Mouse (Mus musculus) testis, postnatal 10 days (tissue): ENCODE data around the gene Zfp219.

Experiments used
- DNase-seq: peaks from one replicate; pipeline ENCODE4 v3.0.0; 2021; ENCODE audit warnings: low spot score

Zfp219 gene

DNA sequence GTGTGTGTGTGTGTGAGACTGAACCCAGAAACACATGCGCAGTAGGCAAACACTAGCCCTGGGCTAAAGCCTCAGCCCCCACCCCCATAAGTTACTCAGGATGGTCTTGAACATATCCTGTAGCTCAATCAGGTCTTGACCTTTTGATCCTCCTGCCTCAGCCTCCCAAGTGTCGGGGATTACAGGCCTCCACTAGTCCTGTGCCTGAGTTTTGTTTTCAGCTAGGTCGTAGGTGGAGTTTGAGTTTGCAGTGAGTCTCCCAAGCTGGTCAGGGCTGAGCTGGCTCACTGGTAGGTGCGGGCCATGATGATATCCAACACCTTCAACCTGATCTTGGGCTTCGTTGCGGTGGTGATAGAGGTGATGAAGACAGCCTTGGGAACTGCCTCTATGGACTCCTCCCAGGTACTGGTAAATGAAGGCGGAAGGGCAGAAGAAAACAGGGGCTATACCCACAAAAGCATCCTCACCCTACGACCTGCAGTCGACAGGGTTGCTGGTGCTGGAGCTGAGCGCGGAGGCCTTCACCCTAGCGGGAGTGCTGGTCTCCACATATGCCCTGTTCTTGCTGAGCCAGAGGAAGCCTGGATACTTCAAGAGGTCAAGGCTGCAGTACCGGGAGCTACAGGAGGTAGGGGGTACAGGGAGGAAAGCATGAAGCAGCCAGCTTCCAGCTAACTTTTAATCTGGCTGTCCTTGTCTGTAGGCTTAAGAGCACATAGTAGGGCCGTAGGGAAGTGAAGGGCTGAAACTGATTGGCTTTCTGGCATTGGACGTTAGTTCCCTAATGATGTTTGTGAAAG lies 2.1 kb downstream of the Zfp219 start:
- DNase-seq = no peak

DNA sequence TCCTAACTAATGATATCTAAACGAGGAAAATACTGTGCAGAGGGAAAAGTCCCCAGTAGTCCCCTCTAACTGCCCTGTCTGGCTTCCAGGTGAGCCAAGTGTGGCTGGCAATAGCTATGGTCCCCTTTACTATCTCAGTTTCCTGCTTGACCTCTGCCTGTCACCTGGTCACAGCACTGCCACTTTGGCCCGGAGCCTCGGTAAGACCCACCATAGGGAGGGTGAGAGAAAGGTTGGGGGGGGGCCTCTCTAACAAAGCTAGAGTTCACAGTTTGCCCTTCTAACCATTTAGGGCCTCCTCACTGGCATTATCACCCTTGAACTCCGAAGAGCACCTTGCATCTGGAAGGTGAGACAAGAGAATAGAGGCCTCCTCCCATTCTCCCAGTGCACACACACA lies 2.9 kb downstream of the Zfp219 start:
- DNase-seq = no peak

DNA sequence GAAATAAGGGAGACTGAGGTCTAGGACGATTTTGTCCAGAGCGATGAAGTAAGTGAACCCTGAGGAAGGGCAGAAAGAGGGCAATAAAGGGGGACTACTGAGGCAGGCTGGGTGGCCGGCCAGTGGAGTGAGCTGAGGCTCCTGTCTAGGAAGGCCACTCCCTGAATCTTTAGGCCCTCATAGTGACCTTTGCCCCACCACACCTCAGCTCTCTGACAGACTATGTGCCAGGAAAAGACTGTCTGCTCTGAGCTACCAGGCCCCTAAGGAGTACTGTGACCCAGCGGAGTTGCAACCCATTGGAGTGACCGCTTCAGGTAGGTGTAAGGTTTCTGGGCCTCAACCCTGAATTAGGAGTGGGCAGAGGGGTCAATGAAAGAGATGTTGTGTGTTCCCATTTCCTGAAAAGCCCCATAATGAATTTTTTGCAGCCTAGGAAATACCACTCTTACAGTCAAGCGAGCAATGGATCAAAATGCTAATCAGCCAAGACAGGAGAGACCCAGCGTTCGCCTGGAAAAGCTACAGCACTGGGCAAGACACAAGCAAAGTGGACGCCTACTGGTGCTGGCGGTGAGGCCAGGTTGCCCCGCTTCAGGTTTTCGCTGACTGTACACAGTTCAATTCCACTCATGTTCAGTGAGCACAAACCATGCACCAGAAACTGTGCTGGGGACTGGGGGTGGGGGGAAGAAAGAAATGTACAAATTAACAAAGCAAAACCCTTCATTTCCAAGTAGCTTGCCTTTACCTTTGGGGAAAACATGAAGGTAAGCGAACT lies 3.7 kb downstream of the Zfp219 start:
- no peak for DNase-seq

DNA sequence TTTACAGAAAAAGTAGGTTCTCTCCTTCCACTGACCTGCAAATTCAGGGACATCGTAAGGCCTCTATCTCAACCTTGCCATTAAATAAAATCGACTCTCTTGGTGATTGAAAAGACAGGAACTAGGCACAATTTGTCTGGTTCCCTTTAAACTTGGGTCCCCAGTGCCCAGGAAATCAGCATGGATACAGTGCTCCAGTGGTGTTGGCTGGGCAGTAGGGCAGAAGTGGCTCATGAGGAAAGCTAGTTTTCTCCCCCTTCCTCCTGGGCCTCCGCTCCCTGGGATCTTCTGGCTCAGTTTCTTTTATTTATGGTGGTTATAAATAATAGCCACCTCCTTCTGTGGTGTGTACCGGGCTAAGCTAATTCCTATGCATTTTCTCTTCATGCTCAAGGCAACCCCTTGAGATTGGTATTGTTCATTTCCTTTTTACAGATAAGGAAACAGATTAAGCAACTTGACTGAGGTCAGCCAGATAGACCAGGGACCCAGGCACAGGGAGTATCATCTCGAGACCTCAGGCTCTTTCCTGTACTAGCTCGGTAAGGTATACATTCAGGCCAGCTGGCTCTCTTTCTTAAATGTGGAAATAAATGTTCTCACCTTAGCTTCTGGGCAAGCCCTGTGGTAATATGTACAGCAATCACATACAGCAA lies 5.0 kb downstream of the Zfp219 start, which contains the start of gene Tmem253:
Tmem253 (plus strand) TSS at position 214 of the 656 bp plus-strand sequence.
- no peak for DNase-seq

DNA sequence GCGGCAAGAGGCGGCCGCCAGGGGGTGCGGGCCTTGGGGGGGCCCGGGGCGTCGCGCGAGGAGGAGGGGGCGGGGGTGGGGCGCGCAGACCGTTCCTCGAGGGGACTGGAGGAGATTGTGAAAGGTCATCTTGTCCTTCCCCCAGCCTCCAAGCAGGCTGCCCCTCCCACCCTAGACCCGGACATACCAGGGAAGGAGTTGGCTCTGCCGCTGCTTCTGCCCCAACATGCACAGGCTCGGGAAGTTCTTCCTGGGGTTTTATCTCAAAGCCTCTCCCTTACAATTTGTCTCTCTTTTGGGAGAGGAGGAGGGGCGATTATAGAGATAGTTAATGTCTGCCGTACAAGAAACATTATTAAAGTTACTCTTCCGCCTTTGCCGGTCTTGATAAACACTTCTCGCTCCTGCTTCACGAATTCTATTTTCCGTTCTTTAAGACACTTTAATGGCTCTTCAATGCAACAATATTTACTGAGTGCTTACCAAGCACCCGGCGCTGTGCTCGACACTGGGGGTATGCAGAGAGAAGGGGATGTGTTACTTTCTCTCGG lies 5.7 kb downstream of the Zfp219 start:
- DNase-seq = peak; percentile 67

DNA sequence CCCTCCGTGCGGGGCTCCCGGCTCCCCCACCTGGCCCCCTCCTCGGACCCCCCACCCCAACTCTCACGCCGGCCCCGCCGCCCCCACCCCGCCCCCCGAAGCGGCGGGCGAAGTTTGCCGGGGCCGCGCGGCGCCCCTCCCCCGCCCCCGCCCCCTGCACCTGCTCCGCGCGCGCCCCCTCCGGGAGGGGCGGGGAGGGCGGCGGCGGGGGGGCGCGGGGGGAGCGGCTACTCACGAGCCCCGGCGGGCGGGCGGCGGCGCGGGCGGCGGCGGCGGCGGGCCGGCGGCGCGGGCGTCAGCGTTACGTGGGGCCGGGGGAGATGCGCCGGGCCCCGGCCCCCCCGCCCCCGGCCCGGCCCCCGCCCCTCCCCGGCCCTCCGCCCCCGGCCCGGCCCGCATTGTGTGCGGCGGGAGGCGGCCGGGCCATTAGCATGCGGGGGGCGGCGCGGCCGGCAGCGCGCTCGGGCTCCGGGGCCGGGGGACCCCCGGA lies 6.2 kb downstream of the Zfp219 start:
- DNase-seq = no peak

DNA sequence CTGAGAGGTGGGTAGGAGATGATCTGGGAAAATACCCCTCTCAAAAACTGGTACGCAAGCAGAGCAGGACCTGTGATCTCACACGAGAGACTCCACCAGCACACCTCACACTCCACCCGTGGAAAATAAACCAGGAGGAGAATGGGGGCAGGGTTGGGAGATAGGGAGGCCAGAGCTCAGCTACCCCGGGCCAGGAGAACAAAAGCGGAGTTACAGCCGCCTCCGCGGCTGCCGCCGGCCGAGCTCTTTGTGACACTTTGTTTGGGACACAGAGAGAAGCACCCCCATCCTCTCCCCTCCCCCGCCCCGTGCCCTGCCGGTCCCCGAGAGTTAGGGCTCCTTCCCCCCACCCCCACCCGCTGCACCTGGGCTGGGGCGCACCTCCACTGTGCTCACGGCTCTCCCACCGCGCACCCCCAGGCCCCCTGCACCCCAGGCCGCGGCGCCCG lies 6.7 kb downstream of the Zfp219 start:
- peak; percentile 76 for DNase-seq

DNA sequence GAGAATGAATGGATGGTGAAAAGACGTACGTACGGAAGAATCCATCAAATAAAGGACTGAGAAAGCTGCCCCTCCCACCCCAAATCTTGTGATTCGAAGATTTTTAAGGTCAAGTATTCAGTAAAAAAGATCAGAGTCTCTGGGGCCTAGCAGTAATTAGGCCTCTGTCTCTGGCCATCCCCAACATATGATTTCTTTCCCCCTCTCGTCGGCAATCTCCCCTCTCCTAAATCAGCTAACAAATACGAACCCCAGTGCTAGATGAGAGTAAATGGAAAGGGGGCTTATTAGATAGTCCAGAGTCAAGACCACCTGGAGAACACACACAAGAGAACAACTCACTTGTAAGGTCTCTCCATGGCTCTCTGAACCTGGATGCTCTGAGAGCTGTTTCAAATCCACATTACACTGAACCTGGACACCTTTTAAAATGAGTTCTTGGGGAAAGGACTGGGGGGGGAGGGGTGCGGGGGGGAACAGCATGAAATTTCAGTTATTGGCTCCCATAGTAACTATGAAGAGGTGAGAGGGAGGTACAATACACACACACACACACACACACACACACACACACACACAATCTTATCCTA lies 7.4 kb downstream of the Zfp219 start:
- DNase-seq = no peak

DNA sequence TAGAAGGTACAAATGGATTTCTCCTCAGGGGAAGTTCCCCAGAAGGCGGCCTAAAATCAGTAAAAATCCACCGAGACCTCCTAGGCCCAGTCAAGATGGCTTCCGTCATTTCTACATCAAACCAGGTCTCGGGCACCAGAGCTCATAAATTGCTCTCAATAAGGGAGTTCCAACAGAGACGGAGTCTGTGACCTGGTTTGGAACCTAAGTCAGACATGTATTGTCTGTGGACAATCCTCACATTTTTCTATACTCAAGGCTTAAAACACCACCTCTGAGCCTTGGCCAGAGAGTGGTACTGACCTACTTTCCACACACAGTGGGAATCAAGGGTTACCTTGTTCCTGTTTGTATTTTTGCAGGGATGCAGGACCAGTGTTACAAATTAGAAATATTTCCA lies 8.0 kb downstream of the Zfp219 start:
- no peak for DNase-seq

DNA sequence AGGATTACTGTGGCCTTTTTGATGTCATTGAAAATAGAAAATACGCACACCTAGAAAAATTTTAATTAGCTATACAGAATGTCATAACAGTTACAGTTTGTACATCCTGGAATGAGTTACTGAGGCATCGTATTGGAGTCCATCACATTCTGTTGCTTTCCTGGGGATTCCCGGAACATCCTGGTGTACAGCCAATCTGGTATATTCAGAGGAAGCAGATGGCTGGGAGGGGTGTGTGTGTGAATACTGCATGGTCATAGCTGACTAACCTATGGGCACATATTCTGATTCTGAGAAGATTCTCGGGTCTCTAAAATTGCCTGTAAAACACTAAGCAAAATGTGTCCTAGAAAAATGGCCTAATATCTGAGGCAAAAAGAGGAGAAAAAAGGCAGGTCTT lies 8.4 kb downstream of the Zfp219 start:
- no peak for DNase-seq

DNA sequence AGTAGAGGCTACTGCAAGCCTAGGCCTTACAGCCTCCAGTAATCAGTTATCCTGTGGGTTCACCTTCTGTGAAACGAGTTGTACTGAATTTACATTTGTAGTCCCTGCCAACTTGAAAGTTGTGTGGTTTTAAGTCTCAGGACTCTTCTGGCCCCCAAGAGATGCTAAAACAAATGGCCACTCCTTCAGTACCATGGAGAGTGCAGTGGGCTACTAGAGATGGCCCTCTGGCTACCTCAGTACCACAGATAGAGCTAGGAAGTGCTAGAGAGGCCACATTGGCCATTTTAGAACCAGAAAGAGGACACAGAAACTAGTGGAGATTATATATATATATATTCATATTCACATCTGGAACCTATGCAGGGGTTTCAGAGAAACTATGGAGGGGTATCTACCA lies 8.8 kb downstream of the Zfp219 start:
- DNase-seq = no peak

DNA sequence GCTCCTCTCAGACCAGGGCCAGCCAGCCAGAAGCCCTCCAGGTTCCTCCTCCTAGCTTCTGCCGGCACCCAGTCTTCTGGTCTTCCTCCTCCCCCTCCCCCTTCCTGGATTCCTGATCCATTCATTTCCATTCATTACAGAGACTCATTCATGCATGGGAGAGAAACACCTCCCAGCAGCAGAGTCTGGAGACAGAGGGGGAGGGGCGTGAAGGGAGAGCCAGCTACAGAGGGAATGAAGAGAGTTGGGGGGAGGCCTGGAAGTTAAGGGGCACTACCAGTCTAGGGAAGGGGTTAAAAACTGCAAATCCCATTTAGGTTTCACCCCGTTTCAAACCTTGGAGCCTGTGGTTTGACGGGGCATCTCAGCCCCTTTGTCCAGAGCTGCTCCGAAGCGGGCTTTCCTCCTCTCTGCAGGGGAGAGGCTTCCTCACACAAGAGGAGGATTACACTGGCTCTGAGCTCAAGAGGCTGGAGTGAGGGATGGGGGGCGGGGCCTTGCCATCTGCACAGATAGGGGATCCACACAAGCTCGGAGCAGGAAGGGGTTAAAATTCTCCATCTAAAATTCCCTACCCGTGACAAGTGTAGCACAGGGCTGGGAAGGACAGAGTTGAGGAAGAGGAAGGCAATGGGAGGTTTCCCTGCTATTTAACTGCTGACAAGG lies 10.0 kb downstream of the Zfp219 start:
- DNase-seq = peak; percentile 68

DNA sequence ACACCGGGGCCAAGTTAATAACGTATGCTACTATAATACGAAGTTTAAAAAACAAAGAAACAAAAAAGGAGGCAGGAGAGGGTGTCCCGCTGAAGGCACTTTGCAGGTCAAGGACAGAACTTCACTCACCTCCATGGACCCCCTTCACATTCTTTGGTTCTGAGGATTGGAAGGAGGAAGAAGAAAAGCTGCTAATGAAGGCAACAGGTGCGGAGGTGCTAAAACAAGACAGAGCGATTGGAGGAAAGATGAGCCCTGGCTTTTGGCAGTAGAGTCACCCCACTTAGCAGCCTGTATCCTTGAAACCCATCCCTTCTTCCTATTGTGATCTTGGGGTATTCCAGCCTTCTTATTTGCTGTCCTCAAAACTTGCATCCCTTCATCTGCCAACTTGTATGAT lies 10.7 kb downstream of the Zfp219 start:
- no peak for DNase-seq

DNA sequence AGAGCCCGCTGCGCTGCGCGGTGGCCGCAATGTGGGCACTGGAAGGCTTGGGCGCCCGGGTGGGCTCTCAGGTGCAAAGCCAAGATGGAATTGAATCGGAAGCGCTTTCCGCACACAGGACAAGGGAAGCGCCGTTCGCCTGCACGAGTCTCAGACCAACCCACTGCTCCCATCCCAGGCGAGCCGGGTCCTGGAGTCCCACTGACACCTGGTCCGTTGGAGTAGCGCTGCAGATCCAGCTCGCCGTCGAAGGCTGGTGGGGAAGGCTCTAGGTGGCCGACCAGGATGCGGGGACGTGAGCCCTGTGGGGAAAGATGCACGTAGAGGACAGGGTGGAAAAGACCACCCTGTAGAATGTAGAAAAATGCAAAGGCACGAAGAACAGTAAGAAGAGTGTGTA lies 11.2 kb downstream of the Zfp219 start:
- DNase-seq = no peak

DNA sequence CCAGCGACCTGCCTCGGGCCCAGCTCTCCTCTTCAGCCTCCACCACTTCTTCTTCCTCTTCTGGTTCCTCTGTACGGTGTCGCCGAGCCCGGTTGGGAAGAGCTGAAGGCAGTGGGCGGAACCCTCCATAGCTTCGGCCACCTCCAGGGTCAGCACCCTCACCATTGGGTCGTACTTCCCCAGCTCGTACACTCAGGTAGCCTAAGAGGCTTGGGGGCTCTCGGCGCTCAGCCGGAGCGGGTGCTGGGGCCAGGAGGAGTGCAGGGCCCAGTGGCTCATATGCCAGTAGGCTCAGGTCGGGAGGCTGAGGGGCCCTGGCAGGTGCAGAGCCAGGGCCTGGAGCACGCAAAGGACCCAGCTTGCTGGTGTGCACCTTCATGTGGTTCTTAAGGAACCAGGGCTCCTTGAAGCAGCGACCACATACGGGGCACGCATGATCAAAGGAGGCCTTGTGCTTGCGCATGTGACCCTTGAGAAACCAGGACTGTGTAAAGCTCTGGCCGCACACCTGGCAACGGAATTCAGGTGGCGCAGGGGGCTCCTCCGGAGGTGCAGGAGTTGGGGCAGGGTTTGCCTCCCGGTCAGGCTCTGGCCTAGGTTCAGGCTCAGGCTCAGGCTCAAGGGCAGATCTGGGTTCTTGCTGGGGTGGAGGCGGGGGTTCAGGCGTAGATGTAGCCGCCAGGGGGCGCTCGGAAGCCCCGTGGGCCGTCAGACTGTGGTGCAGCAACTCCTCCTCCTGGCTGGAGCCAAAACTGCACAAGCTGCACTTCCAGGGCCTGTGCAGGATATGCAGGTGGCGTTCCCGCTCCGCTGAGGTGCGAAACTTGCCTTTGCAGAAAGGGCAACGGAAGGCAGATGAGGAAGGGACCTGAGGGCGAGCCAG lies 12.0 kb downstream of the Zfp219 start:
- DNase-seq = peak; percentile 97

DNA sequence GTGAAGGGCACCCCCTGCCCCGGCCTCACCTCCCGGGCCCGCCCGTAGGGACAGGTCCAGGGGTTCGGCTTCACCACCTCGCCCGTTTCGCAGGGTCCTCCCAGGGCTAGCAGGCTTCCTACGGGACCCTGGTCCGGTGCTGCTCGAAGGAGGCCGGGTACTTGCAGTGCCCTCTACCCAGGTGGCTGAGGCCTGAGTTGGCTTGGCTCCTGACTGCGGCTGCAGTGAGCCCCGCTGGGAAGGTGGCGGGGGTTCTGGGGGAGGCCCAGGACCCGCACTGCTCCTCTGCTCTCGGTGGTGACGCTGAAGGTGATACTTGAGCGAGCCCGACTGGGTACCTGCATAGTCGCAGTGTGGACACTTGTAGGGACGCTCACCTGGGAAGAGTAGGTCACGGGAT lies 13.8 kb downstream of the Zfp219 start:
- peak; percentile 43 for DNase-seq

DNA sequence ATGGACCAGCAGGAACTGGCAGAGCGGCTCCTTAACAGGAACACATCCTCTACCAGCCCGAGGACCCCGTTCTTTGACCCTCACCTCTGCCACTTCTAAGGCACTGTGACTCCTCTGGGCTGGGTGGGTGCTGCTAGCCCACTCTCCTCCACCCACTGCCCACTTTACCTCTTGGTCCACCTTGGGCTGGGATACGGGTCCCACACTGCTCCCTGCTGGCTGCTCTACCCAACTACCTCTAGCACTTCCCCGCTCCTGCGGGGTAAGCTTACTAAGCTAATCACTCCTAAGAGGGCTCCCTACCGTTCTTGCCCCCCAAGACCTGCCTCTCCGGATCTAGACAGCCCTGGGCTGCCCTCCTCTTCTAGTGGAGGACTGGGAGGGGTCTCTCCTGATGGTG lies 14.3 kb downstream of the Zfp219 start:
- peak; percentile 74 for DNase-seq

DNA sequence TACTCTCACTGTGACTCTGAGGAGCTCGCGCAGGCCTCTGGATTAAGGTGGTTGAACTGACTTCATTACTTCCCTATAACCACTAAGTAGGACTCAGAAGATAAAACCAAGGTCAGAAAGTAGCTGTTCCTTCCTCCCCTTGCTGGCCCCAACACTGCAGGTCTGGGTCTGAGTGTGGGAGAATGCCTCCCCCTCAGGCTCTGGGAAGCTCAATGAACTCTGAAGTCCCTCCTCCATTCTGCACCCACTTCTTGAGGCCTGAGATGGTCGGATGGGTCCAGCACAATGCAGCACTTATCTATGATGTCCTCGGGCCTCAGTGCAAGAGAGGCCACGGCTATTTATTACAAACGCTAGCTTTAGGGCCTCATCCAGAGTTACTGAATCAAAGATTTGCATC lies 14.9 kb downstream of the Zfp219 start:
- DNase-seq = peak; percentile 73

DNA sequence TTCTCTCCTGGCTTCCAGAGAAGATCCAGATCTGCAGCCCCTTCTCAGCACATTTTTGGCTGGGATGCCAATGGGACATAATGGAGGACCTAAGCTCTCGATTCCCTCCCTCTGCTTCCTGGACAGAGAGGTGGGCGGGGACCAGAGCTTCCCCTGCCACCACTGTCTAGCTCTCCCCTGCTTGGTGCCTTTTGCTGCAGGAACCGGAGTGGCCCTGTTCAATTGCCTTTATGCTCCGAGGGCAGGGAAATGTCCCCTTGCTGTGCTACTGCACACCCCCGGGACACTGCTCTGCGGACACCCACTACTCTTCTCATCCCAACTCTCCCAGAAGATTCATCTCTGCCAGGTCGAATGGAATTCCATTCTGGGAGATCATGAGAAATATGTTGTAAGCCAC lies 15.4 kb downstream of the Zfp219 start:
- DNase-seq = no peak

DNA sequence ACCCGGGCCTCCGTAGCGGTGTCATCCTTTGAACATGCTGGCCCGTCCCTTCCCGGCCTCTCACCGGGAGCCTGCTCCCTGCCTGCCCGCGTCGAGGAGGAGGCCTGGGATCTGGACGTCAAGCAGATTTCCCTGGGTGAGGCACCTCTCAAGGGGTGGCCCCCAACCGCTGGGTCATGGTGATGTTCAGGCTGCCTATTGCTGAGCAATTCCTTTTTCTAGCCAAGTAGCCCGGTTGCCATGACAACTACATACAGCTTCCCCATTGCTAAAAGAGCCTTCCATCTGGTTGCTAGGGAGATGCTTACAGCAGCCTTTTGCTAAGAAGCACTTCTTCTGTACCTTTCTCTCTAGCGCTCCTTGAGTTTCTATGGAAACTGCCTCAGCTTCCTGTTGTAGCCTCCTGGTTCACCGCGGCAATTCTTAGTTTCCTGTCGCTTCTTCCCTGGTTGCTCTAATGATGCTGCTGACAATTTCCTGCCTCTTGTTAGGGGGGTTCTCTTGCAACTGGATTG lies 16.5 kb downstream of the Zfp219 start:
- DNase-seq = peak; percentile 62
